Mouse (Mus musculus): ENCODE data around the gene Abraxas2.

Gene Abraxas2

GRCm38 (mm10) chr7:132853946-132854345 lies 5.1 kb upstream of the Abraxas2 start:
- no peak for DNase-seq (ENCODE audit: low read depth)

- DNase-seq (ENCODE audit: low read depth) = no peak
Measured at GRCm38 (mm10) chr7:132856083-132856482, 2.9 kb upstream of the Abraxas2 start.

DNA sequence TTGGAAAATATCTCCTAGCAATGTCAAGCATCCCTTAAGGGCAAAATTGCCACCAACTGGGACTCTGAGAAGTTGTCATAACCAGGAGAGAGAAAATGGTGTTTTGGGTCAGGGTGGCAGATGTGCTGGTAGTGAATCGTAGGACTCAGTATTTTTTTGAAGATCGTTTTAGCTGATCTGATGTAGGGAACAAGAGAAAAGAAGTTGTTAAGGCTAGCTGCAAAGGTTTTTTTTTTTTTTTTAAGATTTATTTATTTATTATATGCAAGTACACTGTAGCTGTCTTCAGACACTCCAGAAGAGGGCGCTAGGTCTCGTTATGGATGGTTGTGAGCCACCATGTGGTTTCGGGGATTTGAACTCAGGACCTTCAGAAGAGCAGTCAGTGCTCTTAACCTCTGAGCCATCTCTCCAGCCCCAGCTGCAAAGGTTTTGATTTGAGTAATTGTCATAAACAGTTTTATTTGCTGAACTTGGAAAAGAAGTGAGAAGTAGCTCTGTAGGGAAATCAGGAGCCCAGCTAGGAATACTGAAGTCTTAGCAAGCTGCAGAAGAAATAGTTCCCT lies 899 bp upstream of the Abraxas2 start:
- peak; percentile 20 for DNase-seq (ENCODE audit: low read depth)

- no peak for DNase-seq (ENCODE audit: low read depth)
Measured at GRCm38 (mm10) chr7:132866316-132866715, 7.3 kb downstream of the Abraxas2 start.

DNA sequence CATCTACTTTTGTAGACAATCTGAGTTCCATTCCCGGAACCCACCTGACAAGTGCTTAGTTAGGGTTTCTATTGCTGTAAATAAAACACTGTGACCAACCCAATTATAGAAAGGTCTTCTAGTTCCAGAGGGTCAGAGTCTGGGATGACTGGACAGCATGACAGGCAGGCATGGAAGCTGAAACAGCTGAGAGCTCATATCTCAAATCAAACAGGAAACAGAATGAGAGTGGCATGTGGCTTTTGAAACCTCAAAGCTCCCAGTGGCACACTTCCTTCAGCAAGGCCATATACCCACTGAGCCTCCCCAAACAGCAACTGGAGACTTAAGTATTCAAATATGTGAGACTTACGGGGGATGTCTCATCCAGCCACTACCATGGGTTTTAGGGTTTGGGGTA lies 14.0 kb downstream of the Abraxas2 start:
- DNase-seq (ENCODE audit: low read depth) = peak; percentile 27

- no peak for DNase-seq (ENCODE audit: low read depth)
Measured at GRCm38 (mm10) chr7:132875391-132876086, 16.5 kb downstream of the Abraxas2 start.

- DNase-seq (ENCODE audit: low read depth) = no peak
Measured at GRCm38 (mm10) chr7:132880276-132880675, 21.3 kb downstream of the Abraxas2 start.

- peak; percentile 59 for DNase-seq (ENCODE audit: low read depth)
Measured at GRCm38 (mm10) chr7:132882343-132882742, 23.3 kb downstream of the Abraxas2 start.

- DNase-seq (ENCODE audit: low read depth) = no peak
Measured at GRCm38 (mm10) chr7:132884031-132884430, 25.0 kb downstream of the Abraxas2 start.

DNA sequence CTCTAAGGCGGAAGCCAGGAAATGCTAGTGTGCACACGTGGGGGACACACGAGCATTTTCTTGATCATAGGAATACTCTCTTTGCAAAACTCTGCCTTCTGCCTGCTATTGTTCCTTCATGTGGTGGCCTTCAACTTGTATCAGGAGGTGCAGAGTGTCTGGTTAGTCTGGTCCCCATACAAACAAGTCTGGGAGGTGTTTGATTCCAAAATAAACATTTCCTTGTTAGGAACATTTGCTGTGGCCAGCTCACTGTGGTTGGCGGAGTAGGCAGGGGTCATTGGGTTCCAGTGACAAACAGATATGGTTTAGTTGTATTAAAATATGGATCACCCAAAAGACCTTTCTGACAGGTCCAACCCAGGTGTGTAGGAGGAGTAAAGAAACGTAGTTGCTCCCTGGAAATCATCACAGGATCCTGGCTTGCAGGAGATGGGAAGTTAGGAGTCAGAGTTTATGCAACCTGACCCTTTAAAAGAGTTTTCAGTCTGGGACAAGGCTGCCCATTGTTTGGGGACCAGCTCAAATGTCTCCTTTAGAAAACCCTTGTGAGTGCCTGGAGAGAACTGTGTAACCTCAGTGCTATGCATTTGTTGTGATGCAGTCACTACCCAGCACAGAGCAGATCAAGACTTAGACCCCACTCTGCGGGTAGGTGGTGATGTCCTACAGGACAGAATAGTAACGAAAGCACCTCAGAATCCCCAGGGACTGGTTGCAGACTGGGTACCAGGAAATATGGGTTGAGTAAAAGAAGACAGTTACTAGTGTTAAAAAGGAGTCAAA lies 28.2 kb downstream of the Abraxas2 start:
- no peak for DNase-seq (ENCODE audit: low read depth)

DNA sequence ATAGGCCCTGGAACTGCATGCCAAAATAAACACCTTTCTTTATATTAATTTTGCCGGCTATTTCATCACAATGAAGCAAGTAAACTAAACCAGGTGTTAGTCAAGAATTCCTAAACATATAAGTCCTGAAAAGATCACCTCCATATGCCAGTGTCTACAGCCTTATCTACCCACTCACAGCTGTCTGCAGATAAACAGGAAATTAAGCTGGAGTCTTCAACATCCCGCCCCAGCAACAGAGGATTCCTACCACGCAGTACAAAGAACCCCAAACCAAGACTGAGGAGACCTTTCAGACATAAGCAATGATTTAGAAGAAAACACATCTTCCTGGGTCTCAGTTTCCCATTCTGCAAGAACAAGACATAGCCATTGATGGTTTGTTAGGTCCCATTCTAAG lies 29.0 kb downstream of the Abraxas2 start:
- peak; percentile 30 for DNase-seq (ENCODE audit: low read depth)

GRCm38 (mm10) chr7:132888518-132889249 lies 29.7 kb downstream of the Abraxas2 start:
- DNase-seq (ENCODE audit: low read depth) = peak; percentile 22

DNA sequence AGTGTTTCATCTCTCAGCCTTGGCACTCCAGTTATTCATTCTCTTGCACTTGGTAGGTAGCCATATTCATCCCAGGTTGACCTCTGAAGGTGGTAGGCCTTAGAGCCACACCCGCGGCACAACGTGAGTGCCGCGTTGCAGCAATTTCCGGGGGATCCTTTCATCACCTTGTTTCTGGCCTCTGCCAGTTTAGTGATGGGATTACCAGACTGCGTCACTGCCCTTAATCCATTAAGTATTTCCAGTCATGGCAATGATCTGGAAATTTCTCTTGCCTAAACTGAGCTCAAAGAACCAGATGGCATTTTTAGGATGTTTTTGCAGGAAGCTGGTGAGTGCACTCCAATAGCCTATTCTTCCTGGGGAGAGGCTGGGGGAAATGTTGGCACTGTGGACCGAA lies 30.7 kb downstream of the Abraxas2 start:
- no peak for DNase-seq (ENCODE audit: low read depth)

DNA sequence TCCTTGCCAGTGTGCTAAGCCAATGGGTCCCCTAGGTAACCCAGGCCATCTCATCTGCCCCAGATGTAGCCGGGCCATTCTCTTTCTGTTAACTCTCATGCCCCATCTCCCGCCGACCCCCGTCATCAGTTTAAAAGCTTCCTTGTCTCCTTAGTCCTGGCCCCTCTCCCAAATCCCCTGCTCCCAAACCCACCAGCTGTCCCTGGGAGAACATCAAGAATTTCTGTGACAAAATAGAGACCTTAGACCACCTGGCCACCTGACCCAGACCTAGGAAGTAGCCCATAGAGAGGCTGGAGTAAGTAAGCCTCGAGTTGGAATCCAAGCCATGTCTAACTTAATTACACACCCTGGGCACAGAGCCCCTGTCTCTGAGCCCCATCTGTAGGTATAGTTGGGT lies 31.2 kb downstream of the Abraxas2 start:
- no peak for DNase-seq (ENCODE audit: low read depth)

GRCm38 (mm10) chr7:132891561-132892310 lies 32.7 kb downstream of the Abraxas2 start:
- no peak for DNase-seq (ENCODE audit: low read depth)

- no peak for DNase-seq (ENCODE audit: low read depth)
Measured at GRCm38 (mm10) chr7:132892311-132892661, 33.3 kb downstream of the Abraxas2 start.

- no peak for DNase-seq (ENCODE audit: low read depth)
Measured at GRCm38 (mm10) chr7:132892806-132893205, 33.8 kb downstream of the Abraxas2 start.

- no peak for DNase-seq (ENCODE audit: low read depth)
Measured at GRCm38 (mm10) chr7:132893336-132893735, 34.3 kb downstream of the Abraxas2 start.

DNA sequence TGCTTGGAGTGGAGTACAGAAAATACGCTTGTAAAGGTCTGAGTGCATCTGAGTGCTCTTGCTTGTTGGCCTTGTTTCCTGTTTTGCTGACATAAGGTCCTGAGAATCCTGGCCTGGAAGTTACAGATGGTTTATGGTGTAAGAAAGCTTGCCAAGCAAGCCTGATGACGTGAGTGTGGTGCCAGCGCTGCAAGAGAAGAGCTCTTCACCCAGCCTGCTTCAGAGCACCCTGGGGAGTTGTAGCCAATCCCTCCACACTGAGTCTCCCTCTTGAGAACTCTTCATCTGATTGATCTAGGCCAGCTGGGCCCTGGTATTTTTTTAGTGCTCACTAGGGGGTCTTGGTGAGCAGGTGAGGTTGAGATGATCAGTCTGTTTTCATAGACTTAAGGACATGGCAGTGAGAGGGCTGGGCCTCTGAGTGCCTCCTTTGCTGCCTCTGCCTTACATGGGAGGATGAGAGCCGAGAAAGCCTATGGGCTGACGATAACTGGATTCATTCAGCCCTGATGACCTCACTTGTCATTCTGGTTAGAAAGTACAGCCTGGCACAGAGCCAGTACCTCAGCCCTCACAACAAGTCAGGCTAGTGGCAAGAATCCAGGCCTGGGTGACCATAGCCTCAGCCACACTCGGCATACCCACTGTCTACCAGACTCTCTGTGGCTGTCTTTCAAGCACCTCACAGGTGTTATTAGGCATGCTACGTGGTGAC lies 36.0 kb downstream of the Abraxas2 start:
- DNase-seq (ENCODE audit: low read depth) = no peak

GRCm38 (mm10) chr7:132896206-132896815 lies 37.3 kb downstream of the Abraxas2 start:
- DNase-seq (ENCODE audit: low read depth) = no peak

DNA sequence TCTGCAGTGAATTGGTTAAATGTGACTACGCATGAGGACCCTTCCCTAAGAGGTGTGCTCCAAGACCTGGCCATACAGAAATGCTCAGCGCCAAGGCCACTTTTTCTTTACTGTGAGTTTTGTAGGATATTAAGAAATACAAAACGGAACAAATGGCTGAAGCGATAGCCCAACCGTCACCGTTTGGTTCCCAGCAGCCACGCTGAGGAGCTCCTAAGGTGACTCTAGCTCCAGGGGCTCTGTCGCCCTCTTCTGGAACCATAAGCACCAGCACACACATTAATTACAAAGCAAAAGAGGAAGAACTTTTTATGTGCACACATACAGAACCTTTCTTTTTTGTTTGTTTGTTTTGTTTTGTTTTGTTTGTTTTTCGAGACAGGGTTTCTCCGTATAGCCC lies 38.2 kb downstream of the Abraxas2 start:
- no peak for DNase-seq (ENCODE audit: low read depth)

Measured in naive thymus-derived CD4-positive, alpha-beta T cell, adult 2 months (primary cell).